Mouse (Mus musculus): ENCODE results near the gene Snrpa.
A peak's percentile ranks its signal among the peaks of the same experiment; 100 is the strongest.

Gene Snrpa

GRCm38 (mm10) chr7:27198355-27198754 lies 2.3 kb upstream of the Snrpa start:
- no peak for DNase-seq

DNA sequence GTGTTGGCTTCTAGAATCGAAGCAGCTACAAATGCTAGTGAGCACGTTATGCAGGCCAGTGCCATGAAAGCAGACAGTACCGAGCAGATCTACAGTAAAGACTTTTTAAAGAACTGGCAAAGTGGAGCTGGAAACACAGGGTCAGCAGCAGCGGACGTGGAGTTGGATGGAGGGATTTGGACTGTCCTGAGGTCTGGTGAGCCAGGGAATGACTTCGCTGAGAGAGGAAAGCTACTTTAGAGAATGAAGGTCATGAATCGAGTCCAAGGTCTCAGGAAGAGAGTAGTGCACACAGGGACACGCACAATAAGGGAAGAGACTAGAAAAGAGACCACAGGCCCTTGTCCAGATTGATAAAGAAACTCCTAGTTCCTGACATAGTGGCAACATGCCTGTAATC lies 1.6 kb upstream of the Snrpa start:
- no peak for DNase-seq

DNA sequence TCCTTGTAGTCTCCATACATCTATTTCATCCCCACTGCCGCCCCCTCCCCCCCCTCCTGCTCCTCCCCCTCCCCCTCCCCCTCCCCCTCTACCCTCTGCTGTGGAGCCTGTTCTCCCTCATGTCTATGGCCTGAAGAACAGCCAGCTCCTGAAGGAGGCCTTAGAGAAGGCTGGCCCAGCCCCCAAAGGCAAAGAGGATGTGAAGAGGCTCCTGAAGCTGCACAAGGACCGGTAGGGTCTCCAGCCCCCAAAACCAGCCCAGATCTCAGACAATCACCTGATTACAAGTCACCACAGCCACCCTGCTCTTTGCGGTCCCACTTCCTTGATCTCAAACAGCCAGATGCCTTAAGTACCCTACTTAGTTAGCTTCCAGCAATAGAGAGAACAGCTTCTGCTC lies 1.1 kb upstream of the Snrpa start:
- DNase-seq, result no peak

DNA sequence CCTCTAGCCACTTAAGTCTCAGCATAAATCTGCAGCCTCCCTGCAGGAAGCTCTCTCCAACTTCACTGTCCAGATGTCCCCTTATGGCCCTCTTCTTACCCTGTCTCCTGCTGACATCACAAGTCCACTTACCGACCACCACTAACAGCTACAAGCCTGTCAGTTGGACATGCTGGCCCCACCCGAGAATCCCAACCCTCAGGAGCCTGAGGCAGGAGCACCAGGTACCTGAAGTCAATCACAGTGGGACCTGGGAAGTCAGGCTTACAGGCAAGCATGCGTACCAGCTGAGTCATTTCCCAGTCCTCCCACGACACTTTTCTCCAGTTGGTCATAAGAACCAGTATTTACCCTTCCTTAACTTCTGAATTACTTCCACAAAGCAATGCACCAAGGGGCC lies 2.3 kb downstream of the Snrpa start:
- DNase-seq, result no peak

DNA sequence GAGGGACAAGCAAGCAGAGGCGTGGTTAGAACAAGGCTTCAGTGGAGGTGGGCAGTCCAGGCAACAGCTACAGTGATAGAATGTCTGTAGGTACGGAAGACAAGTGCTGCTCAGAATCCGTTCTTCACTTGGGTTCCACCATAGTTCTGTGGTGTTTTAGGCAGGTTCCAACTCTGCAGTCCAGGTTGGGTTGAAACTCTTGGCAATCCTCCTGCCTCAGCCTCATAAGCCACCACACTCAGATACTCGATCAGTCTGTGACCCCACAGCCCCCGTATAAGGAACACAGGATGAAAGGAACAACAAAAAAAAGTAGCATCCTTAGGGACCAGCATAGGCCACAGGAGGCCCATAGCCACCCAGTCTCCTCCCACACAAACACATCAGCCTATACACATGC lies 3.6 kb downstream of the Snrpa start:
- DNase-seq, result no peak

DNA sequence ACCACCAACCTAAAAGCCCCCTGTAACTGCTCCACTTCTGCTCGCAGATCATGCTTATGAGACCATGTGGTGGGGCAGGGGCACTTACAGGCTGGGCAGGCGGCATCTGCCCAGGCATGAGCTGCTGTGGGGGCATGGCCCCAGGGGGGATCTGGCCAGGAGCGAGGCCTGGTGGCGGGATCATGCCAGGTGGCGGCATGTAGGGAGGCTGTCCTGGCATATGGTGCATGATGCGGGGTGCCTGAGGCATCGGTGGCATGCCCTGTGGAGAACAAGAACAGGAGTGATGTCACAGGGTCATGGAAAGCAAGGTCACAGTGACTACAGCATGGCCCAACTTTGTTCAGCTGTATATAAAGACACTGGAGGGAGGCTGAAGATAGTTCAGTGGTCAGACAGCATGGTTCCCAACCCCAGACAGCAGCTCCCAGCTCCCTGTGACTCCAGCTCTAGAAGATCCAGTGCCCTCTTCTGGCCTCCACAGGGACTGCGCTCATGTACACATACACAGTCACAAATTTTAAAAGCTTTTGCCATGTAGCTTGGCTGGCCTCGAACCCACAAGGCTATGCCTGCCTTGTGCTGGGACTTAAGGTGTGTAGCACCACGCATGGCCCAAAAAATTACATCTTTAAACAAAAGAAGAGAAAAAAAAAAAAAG lies 6.7 kb downstream of the Snrpa start:
- no peak for DNase-seq

DNA sequence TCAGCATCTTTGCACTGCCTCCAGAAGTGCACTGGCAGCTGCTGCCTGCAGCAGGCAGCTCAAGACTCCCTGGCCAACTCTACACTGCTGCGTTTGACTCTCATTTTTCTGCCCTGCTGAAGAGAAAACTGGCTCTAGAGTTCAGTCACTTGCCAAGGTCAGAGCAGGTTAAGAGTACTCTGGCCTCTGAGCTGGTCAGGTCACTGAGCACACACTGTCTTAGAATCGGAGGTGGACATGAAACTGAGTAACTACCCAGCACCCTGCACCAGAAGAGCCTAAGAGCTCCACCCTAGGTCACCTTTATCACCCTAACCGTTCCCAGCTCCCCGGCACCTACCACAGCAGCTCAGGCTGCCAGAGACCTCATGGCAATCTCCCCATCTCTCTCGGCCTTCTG lies 10.1 kb downstream of the Snrpa start:
- no peak for DNase-seq

- DNase-seq, result no peak
Measured at GRCm38 (mm10) chr7:27184964-27185363, 11.1 kb downstream of the Snrpa start.

GRCm38 (mm10) chr7:27182498-27182897 lies 13.6 kb downstream of the Snrpa start:
- no peak for DNase-seq

DNA sequence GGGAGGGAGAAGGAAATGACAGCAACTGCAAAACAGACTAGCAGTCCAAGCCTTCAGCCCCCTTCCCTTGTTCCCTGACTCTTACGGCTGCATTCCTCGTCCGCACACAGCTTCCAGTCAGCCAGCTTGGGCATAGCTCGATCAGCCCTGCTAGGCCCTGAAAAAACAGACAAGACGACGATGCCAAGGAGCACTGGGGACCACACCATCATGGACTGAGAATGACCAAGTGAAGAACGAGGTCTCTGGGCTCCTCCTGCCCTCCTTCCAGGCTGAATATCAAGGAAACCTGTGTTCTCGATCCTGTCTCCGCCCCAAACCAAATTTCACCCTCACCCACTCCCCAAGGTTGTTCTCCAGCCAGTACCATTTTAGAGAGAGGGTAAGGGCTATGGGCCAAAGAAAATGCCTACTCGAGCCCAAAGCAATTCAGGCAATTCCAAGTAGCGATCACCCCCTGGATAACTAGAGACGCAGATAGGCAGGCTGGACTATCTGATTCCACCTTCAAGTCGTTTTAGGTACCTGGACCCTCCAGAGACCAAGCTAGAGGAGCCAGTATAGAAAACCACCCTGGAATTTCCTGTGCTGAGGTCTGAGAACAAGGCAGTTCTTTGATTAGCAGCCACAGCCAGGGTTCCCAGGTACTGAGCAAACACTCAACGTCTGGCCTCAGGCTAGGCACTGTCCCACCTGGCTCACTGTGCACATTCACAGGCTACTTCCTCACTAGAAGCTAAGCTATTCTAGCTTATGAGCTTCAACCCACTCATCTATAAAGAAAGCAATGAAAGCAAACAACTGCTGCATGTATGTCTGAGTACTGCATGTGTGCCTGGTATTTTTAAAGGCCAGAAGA lies 15.0 kb downstream of the Snrpa start, which contains the start of the genes Gm21983 and Mia:
TSS of gene Gm21983 (minus strand) at position 250 of the 859 bp plus-strand sequence.
TSS of gene Mia (minus strand) at position 321 of the 859 bp plus-strand sequence.
- DNase-seq, result no peak

- DNase-seq, result peak; percentile 61
Measured at GRCm38 (mm10) chr7:27180036-27180435, 16.0 kb downstream of the Snrpa start.

DNA sequence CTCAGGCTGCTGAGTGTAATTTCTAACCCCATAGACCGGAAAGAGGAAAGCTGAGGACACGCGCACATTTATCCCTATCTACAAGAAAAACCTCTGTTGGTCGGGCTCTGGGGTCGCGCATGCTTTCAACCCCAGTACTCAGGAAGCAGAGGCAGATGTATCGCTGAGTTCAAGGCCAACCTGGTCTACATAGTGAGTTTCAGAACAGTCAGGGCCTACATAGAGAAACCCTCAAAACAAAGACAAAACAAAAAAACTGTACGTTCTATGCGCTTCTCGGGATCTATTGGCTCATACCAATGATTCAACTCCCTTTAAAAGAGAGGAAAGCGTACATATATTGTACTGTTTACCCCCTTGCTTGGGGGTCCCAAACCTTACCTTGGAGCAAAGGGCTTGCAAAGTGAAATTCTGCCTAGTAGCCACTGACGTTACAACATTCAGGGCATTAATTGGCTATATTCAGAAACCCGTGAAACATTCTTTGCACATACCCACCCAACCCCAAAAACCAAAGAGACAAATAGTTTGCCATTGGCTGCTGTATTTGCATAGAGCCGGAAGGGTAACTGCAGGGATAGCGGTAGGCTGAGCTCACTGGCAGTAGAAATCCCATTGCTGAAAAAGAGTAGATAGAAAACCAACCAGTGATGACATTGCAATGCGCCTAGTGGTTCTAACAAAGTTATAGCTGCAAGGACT lies 16.7 kb downstream of the Snrpa start:
- no peak for DNase-seq

GRCm38 (mm10) chr7:27178324-27179216 lies 17.5 kb downstream of the Snrpa start, which contains the start of gene Rab4b:
Gene Rab4b (minus strand): TSS chr7:27178896.
- peak; percentile 100 for DNase-seq

GRCm38 (mm10) chr7:27177942-27178323 lies 18.1 kb downstream of the Snrpa start:
- no peak for DNase-seq

DNA sequence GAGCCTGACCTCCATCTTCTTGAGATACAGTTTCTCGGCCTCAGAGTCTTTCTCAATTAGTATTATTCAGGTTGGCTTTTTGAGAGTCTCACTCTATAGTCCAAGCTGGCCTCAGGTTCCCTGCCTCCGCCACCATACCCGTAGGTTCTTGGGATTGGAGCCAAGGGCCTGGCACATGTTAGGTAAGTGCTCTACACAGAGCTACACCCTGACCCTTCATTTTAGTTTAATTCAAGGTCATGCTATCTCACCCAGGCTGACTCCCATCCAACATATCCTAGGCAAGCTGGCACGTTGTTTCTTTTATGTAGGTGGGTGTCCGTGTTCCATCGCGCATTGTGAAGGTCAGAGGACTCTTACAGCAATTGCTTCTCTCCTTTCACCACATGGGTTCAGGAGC lies 21.2 kb downstream of the Snrpa start:
- no peak for DNase-seq

GRCm38 (mm10) chr7:27174496-27174895 lies 21.6 kb downstream of the Snrpa start:
- no peak for DNase-seq

- DNase-seq, result no peak
Measured at GRCm38 (mm10) chr7:27170981-27171380, 25.1 kb downstream of the Snrpa start.

GRCm38 (mm10) chr7:27168371-27168770 lies 27.7 kb downstream of the Snrpa start:
- no peak for DNase-seq

DNA sequence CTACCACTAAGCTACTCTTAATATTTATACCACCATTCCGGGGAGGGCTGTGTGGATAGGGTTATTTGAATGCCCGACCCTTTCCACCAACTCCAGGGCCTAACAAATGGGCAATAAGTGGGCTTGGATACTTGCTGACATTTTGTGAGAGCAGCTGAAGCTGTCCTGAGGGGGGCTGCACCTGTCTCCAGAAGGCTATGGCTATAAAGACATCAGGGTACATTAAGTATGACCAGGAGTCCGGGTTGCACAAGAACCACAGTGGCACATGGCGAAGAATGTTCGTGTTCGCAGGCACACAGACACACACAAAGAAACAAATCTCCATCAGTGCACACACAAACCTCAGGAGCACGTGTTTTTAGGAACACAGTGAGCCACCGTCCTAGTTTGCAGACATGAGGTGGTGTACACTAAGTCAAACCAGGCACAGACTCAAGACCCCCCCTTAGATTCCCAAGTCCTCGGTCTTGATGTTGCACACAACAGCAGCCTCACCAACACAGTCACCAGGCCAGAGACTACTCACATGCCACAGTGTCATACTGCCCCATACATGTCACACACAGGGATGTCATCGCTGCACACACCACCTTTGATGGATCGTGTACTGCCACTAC lies 28.5 kb downstream of the Snrpa start:
- DNase-seq, result no peak

GRCm38 (mm10) chr7:27166614-27167474 lies 29.2 kb downstream of the Snrpa start, which contains the start of gene Egln2:
Gene Egln2 (minus strand): TSS chr7:27166802.
- peak; percentile 95 for DNase-seq

GRCm38 (mm10) chr7:27166229-27166613 lies 29.9 kb downstream of the Snrpa start:
- peak; percentile 93 for DNase-seq
